Mouse (Mus musculus): Measurements from ENCODE around the gene Svop. TPM values are rescaled to one million over a fixed set of nuclear protein-coding genes. Genes with fewer than 3 reads are reported as not detected.

Gene Svop
- polyA plus RNA-seq, 1 experiment from 2014 or later = 1.2 TPM

DNA sequence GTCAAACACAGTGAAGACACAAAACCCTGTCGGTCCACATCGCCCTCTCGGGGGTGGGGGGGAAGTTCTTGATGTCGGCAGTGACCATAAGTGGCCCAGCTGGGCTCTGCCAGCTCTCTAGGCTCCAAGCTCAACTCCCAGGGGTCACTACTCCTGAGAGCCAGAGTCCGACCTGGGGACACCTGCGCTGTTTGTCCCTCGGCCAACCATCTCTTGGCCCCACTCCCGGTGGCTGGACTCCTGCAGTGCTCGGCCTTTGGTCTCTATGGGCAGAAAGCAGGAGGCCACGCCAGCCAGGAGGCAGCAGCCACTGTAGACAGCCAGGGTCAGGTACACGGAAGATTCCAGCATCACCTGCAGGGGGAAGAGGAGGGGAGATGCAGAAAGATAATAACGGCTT is 63.3 kb downstream of the Svop start:
- no peaks in the 10 kb centered on the region for H3K4me1 ChIP-seq (replicated peaks; ENCODE audit: control insufficient read depth, insufficient read depth)
- H3K4me3 ChIP-seq (ENCODE audit: low read depth, low read length) = no peak overlapping the region
- no peaks in the 10 kb centered on the region for H3K27me3 ChIP-seq (ENCODE audit: control insufficient read depth, insufficient read depth, low read length)
- 83% methylated on average over 12 of the region's 12 CpGs for WGBS
- ATAC-seq (ENCODE audit: low FRiP score, low TSS enrichment) (no peak), DNase-seq (ENCODE audit: low spot score) (no peak)
- no peaks in the 10 kb centered on the region for H3K9me3 ChIP-seq (ENCODE audit: control insufficient read depth, low read length)
- H3K4me2 ChIP-seq (replicated peaks; ENCODE audit: low read depth) = no peak overlapping the region
- TF ChIP-seq EP300 (optimal IDR thresholded peaks at IDR 0.05) = no peak
- TF ChIP-seq CTCF (IDR thresholded peaks at IDR 0.05; ENCODE audit: low read depth) = no peak
- no peaks in the 10 kb centered on the region for H3K36me3 ChIP-seq (ENCODE audit: control insufficient read depth, insufficient read depth, low read length)
- H3K27ac ChIP-seq (replicated peaks) = no peak overlapping the region
- H3K9ac ChIP-seq (ENCODE audit: low read length) = no peak overlapping the region

DNA sequence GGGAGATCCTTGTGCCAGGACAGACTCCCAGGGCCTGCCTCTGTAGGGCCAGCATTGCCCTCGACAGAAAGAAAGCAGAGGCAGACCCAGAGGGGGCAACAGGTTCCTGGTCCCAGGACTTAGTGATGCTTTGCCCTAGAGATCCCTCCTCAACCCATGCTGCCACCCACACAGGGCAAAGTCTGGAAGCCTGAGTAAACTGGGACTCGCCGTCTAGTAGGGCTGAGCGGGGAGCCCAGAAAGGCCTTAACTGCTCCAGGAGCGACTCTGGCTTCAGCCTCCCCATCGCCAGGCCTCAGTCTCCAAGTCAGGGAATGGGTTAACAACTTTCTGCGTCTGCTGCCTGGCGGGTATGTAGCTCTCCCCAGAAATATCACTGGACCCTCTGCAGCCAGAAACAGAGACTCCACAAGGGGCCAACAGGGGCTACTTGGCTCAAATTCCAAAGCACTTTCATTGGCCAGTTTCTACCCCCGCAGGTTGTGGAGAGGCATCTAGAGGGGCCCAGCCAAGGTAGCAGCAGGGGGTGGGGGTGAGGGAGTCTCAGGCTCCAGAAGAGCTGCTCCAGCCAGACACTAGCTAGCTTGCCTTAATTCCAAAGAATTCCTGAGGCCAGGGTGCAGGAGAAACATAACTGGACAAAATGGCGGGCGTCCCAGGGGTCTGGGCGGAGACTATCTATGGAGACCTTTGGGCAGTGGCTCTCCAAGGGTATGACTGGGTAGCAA is 64.0 kb downstream of the Svop start:
- ATAC-seq (ENCODE audit: low FRiP score, low TSS enrichment) (no peak), DNase-seq (ENCODE audit: low spot score) (no peak)
- Histone ChIP-seq H3K4me2 (replicated peaks; ENCODE audit: low read depth) (no peak overlapping the region), H3K4me3 (ENCODE audit: low read depth, low read length) (no peak overlapping the region), H3K4me1 (replicated peaks; ENCODE audit: control insufficient read depth, insufficient read depth) (no peaks in the 10 kb centered on the region), H3K9ac (ENCODE audit: low read length) (no peak overlapping the region), H3K9me3 (ENCODE audit: control insufficient read depth, low read length) (no peaks in the 10 kb centered on the region), H3K27me3 (ENCODE audit: control insufficient read depth, insufficient read depth, low read length) (no peaks in the 10 kb centered on the region), H3K36me3 (ENCODE audit: control insufficient read depth, insufficient read depth, low read length) (no peaks in the 10 kb centered on the region), H3K27ac (replicated peaks) (no peak overlapping the region)
- 81% methylated on average over 12 of the region's 12 CpGs for WGBS
- no peak for TF ChIP-seq CTCF (IDR thresholded peaks at IDR 0.05; ENCODE audit: low read depth)

DNA sequence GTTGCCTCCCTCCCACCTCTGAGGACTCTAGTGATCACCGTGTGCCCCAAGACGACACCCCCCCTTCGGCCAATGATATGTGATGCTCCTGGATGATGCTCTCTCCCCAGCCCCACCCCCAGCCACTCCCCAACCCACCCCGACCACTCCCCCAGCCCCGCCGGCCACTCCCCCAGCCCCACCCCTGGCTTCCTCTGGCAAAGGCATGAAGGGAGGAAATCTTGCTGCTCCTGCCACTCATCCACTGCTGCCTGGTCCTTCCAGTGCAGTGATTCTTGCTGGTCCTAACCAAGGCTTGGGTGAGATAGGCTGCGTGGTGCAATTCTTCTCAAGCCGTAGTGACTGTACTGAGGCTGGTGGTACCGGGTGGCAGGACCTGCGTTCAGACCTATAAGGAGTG is 66.5 kb downstream of the Svop start:
- Histone ChIP-seq H3K4me2 (replicated peaks; ENCODE audit: low read depth) (no peak overlapping the region), H3K4me1 (replicated peaks; ENCODE audit: control insufficient read depth, insufficient read depth) (no peaks in the 10 kb centered on the region), H3K27ac (replicated peaks) (no peak overlapping the region), H3K9ac (ENCODE audit: low read length) (no peak overlapping the region), H3K4me3 (ENCODE audit: low read depth, low read length) (no peak overlapping the region), H3K27me3 (ENCODE audit: control insufficient read depth, insufficient read depth, low read length) (no peaks in the 10 kb centered on the region), H3K36me3 (ENCODE audit: control insufficient read depth, insufficient read depth, low read length) (no peaks in the 10 kb centered on the region), H3K9me3 (ENCODE audit: control insufficient read depth, low read length) (no peaks in the 10 kb centered on the region)
- DNase-seq (ENCODE audit: low spot score) (peak; percentile 42), ATAC-seq (ENCODE audit: low FRiP score, low TSS enrichment) (no peak)
- TF ChIP-seq EP300 (optimal IDR thresholded peaks at IDR 0.05) = no peak
- no peak for TF ChIP-seq CTCF (IDR thresholded peaks at IDR 0.05; ENCODE audit: low read depth)
- 10% methylated on average over 10 of the region's 10 CpGs for WGBS

DNA sequence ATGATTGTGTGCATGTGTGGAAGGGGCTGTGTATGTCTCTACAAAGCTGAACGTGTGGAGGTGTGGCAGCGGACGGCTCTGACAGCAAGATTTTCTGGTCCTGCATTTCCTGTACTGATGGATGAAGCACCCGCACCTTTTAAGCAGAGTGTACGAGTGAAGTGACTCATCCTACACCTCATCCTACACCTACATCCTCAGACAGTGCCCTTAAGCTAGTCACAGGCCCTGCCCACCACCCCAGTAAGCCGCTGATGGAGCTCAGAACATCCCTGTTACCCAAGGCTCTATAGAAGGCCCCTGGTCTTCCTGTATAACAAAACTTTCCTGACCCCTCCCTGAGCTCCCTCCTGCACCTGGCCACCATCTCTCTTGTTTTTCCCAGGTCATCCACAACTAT is 67.0 kb downstream of the Svop start:
- Histone ChIP-seq H3K27me3 (ENCODE audit: control insufficient read depth, insufficient read depth, low read length) (no peaks in the 10 kb centered on the region), H3K4me3 (ENCODE audit: low read depth, low read length) (no peak overlapping the region), H3K9me3 (ENCODE audit: control insufficient read depth, low read length) (no peaks in the 10 kb centered on the region), H3K4me2 (replicated peaks; ENCODE audit: low read depth) (no peak overlapping the region), H3K36me3 (ENCODE audit: control insufficient read depth, insufficient read depth, low read length) (no peaks in the 10 kb centered on the region), H3K9ac (ENCODE audit: low read length) (no peak overlapping the region), H3K27ac (replicated peaks) (no peak overlapping the region), H3K4me1 (replicated peaks; ENCODE audit: control insufficient read depth, insufficient read depth) (no peaks in the 10 kb centered on the region)
- DNase-seq (ENCODE audit: low spot score) = no peak
- no peak for ATAC-seq (ENCODE audit: low FRiP score, low TSS enrichment)
- TF ChIP-seq CTCF (IDR thresholded peaks at IDR 0.05; ENCODE audit: low read depth) (no peak), EP300 (optimal IDR thresholded peaks at IDR 0.05) (no peak)
- 49% methylated on average over 6 of the region's 6 CpGs for WGBS

DNA sequence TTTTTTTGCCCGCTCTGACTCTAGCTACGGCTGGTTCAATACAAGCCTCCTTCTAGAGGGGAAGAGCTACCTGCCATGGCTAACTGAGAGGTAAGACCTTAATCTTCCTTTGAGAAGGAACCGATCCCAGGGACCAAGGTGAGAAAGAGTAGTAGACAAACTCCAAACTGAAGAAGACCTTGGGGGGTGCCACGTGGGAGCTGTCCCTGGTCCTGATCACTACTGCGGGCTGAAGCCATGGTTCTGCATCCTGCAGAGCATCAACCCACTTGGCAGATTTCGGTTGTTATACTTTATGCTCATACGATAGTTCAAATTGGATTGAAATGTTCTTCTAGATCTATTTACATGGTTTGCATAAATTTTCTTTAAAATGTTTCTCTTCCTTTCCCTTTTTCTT is 76.2 kb downstream of the Svop start:
- no peaks in the 10 kb centered on the region for H3K9me3 ChIP-seq (ENCODE audit: control insufficient read depth, low read length)
- H3K36me3 ChIP-seq (ENCODE audit: control insufficient read depth, insufficient read depth, low read length) = no peaks in the 10 kb centered on the region
- no peaks in the 10 kb centered on the region for H3K4me1 ChIP-seq (replicated peaks; ENCODE audit: control insufficient read depth, insufficient read depth)
- no peak for TF ChIP-seq EP300 (optimal IDR thresholded peaks at IDR 0.05)
- TF ChIP-seq CTCF (IDR thresholded peaks at IDR 0.05; ENCODE audit: low read depth) = no peak
- H3K27ac ChIP-seq (replicated peaks) = no peak overlapping the region
- DNase-seq (ENCODE audit: low spot score) = no peak
- WGBS = 64% methylated on average over 7 of the region's 7 CpGs
- no peak overlapping the region for H3K4me2 ChIP-seq (replicated peaks; ENCODE audit: low read depth)
- H3K4me3 ChIP-seq (ENCODE audit: low read depth, low read length) = no peak overlapping the region
- H3K9ac ChIP-seq (ENCODE audit: low read length) = no peak overlapping the region
- H3K27me3 ChIP-seq (ENCODE audit: control insufficient read depth, insufficient read depth, low read length) = no peaks in the 10 kb centered on the region
- ATAC-seq (ENCODE audit: low FRiP score, low TSS enrichment) = no peak

DNA sequence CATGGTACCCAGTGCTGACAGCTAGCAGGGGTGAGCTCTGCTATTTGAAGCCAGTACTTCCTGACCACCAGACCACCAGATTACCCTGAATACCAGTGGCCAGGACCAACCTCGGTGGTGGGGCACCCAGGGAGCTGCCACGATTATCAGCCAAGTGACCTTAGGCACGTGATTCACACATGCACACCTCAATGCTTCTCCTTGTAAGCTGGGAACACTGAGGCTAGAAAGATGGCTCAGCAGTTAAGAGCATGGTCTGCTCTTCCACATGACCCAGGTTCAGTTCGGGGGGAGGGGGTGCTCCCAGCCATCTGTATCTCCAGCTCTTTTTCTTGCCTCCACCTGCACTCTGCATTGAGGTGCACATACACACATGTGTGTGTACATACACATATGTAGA is 82.3 kb downstream of the Svop start:
- WGBS = 58% methylated on average over 4 of the region's 4 CpGs
- Histone ChIP-seq H3K27me3 (ENCODE audit: control insufficient read depth, insufficient read depth, low read length) (no peaks in the 10 kb centered on the region), H3K4me3 (ENCODE audit: low read depth, low read length) (no peak overlapping the region), H3K27ac (replicated peaks) (no peak overlapping the region), H3K36me3 (ENCODE audit: control insufficient read depth, insufficient read depth, low read length) (no peaks in the 10 kb centered on the region), H3K9me3 (ENCODE audit: control insufficient read depth, low read length) (no peaks in the 10 kb centered on the region), H3K4me2 (replicated peaks; ENCODE audit: low read depth) (no peak overlapping the region), H3K4me1 (replicated peaks; ENCODE audit: control insufficient read depth, insufficient read depth) (no peaks in the 10 kb centered on the region), H3K9ac (ENCODE audit: low read length) (no peak overlapping the region)
- no peak for ATAC-seq (ENCODE audit: low FRiP score, low TSS enrichment)
- no peak for DNase-seq (ENCODE audit: low spot score)
- no peak for TF ChIP-seq EP300 (optimal IDR thresholded peaks at IDR 0.05)
- TF ChIP-seq CTCF (IDR thresholded peaks at IDR 0.05; ENCODE audit: low read depth) = no peak
